Mouse (Mus musculus) heart, embryonic 10.5 days (tissue): ENCODE data around the gene Slc6a8. TPM values are rescaled to one million over a fixed set of nuclear protein-coding genes. Genes with fewer than 3 reads are reported as not detected.

Source experiments
- DNase-seq: peaks from one replicate; pipeline ENCODE4 v3.0.0-alpha.2; 2017; ENCODE audit warnings: low spot score
- H3K27ac ChIP-seq: fragments of 300-500 bp; sonication (generic); 2 replicates; pipeline ENCODE4 v1.5.1; 2016; ENCODE audit warnings: mild to moderate bottlenecking
- H3K27me3 ChIP-seq: fragments of 300-500 bp; sonication (generic); 2 replicates; pipeline ENCODE4 v1.6.1; 2016; ENCODE audit warnings: mild to moderate bottlenecking; ENCODE audit not compliant: poor library complexity, insufficient read depth, severe bottlenecking
- H3K36me3 ChIP-seq: fragments of 300-500 bp; sonication (generic); 2 replicates; pipeline ENCODE4 v1.6.1; 2016; ENCODE audit warnings: mild to moderate bottlenecking, moderate library complexity
- H3K4me1 ChIP-seq: fragments of 300-500 bp; sonication (generic); 2 replicates; pipeline ENCODE4 v1.6.1; 2016; ENCODE audit warnings: mild to moderate bottlenecking
- H3K4me3 ChIP-seq: fragments of 300-500 bp; sonication (generic); 2 replicates; pipeline ENCODE4 v1.5.1; 2016; ENCODE audit warnings: mild to moderate bottlenecking, moderate library complexity
- H3K9me3 ChIP-seq: fragments of 300-500 bp; sonication (generic); 2 replicates; pipeline ENCODE4 v1.6.1; 2016; ENCODE audit warnings: mild to moderate bottlenecking, moderate library complexity
- WGBS: fragments of 180-500 bp; shearing (Covaris S2); methylation state at CpG from one replicate; pipeline ENCODE4 v1.1.7; 2016; 5-methylcytosine and 5-hydroxymethylcytosine counted together
- polyA plus RNA-seq: library from polyadenylated mRNA; unstranded; fragments of >200 nt; fragmentation: Nextera tagmentation; extraction: Ambion mirVana; gene quantifications from 2 replicates; pipeline ENCODE4 v1.2.1, GENCODE M21; 2016

The Slc6a8 gene
- polyA plus RNA-seq, 1 experiment from 2014 or later, result 5.8 TPM

GRCm38 (mm10) chrX:73700472-73700871 is 27.5 kb downstream of the Slc6a8 start:
- Histone ChIP-seq H3K9me3 (no peaks in the 10 kb centered on the region), H3K27me3 (no peaks in the 10 kb centered on the region), H3K27ac (no peak overlapping the region), H3K4me3 (no peak overlapping the region), H3K4me1 (no peaks in the 10 kb centered on the region), H3K36me3 (peaks cover 13% of the 10 kb centered on the region)
- DNase-seq, result no peak
- 93% methylated on average over 1 of the region's 1 CpGs for WGBS

- peaks cover 25% of the 10 kb centered on the region for H3K4me1 ChIP-seq
- H3K4me3 ChIP-seq, result peak overlapping the region; percentile 63
- H3K9me3 ChIP-seq, result no peaks in the 10 kb centered on the region
- peak; percentile 75 for DNase-seq
- 0 out of 2 replicates have a peak, but pooled peaks cover 14% of the 10 kb centered on the region for H3K27me3 ChIP-seq
- H3K27ac ChIP-seq, result peak overlapping the region; percentile 88
- peaks cover 12% of the 10 kb centered on the region; the same call in 1 of the 2 replicates for H3K36me3 ChIP-seq
- 22% methylated on average over 21 of the region's 21 CpGs for WGBS
These were observed 42.6 kb downstream of the Slc6a8 start for GRCm38 (mm10) chrX:73715476-73716108.

GRCm38 (mm10) chrX:73716109-73716661 is 43.2 kb downstream of the Slc6a8 start, which contains the start of the genes Bcap31 and Abcd1:
Gene Bcap31, minus strand, starts transcription at chrX:73716175.
Gene Abcd1, plus strand, starts transcription at chrX:73716597.
- peak; percentile 97 for DNase-seq
- Histone ChIP-seq H3K4me3 (peak within 1 kb of the TSS; percentile 63), H3K27me3 (0 out of 2 replicates have a peak, but pooled peaks cover 14% of the 10 kb centered on the region), H3K36me3 (peaks cover 6% of the 10 kb centered on the region; the same call in 1 of the 2 replicates), H3K4me1 (peaks cover 25% of the 10 kb centered on the region), H3K9me3 (no peaks in the 10 kb centered on the region), H3K27ac (peak within 1 kb of the TSS; percentile 88)
- 11% methylated on average over 40 of the region's 45 CpGs for WGBS

GRCm38 (mm10) chrX:73716709-73717545 is 44.0 kb downstream of the Slc6a8 start:
- 29% methylated on average over 30 of the region's 30 CpGs for WGBS
- Histone ChIP-seq H3K9me3 (no peaks in the 10 kb centered on the region), H3K4me1 (peaks cover 25% of the 10 kb centered on the region), H3K27me3 (0 out of 2 replicates have a peak, but pooled peaks cover 14% of the 10 kb centered on the region), H3K4me3 (peak overlapping the region; percentile 63), H3K36me3 (0 out of 2 replicates have a peak, but pooled peaks cover 3% of the 10 kb centered on the region), H3K27ac (peak overlapping the region; percentile 88)
- peak; percentile 74 for DNase-seq

- 0 out of 2 replicates have a peak, but pooled peaks cover 3% of the 10 kb centered on the region for H3K36me3 ChIP-seq
- no peak overlapping the region for H3K27ac ChIP-seq
- WGBS, result 75% methylated on average over 11 of the region's 11 CpGs
- peaks cover 25% of the 10 kb centered on the region for H3K4me1 ChIP-seq
- 0 out of 2 replicates have a peak, but pooled peaks cover 14% of the 10 kb centered on the region for H3K27me3 ChIP-seq
- H3K4me3 ChIP-seq, result peak overlapping the region; percentile 63
- H3K9me3 ChIP-seq, result no peaks in the 10 kb centered on the region
- no peak for DNase-seq
These were observed 44.7 kb downstream of the Slc6a8 start for GRCm38 (mm10) chrX:73717667-73718066.

- Histone ChIP-seq H3K9me3 (no peaks in the 10 kb centered on the region), H3K4me3 (no peak overlapping the region), H3K36me3 (0 out of 2 replicates have a peak, but pooled peaks cover 3% of the 10 kb centered on the region), H3K27ac (0 out of 2 replicates have a peak overlapping the region, but pooled peaks have one; percentile 36), H3K27me3 (0 out of 2 replicates have a peak, but pooled peaks cover 14% of the 10 kb centered on the region), H3K4me1 (peaks cover 25% of the 10 kb centered on the region)
- DNase-seq, result no peak
- WGBS, result 55% methylated on average over 3 of the region's 3 CpGs
These were observed 45.3 kb downstream of the Slc6a8 start for GRCm38 (mm10) chrX:73718271-73718670.

GRCm38 (mm10) chrX:73718686-73719362 is 45.9 kb downstream of the Slc6a8 start:
- DNase-seq, result no peak
- Histone ChIP-seq H3K36me3 (no peaks in the 10 kb centered on the region), H3K4me3 (no peak overlapping the region), H3K4me1 (peaks cover 25% of the 10 kb centered on the region), H3K9me3 (no peaks in the 10 kb centered on the region), H3K27ac (0 out of 2 replicates have a peak overlapping the region, but pooled peaks have one; percentile 36), H3K27me3 (0 out of 2 replicates have a peak, but pooled peaks cover 14% of the 10 kb centered on the region)
- WGBS, result 52% methylated on average over 5 of the region's 5 CpGs

GRCm38 (mm10) chrX:73730908-73731307 is 58.0 kb downstream of the Slc6a8 start:
- WGBS, result 43% methylated on average over 1 of the region's 1 CpGs
- no peaks in the 10 kb centered on the region for H3K4me1 ChIP-seq

More at GRCm38 (mm10) chrX:73730908-73731307, 58.0 kb downstream of the Slc6a8 start:
- Histone ChIP-seq H3K36me3 (peaks cover 7% of the 10 kb centered on the region; the same call in 1 of the 2 replicates), H3K27me3 (0 out of 2 replicates have a peak, but pooled peaks cover 7% of the 10 kb centered on the region), H3K9me3 (no peaks in the 10 kb centered on the region), H3K27ac (no peak overlapping the region), H3K4me3 (no peak overlapping the region)
- DNase-seq, result no peak

Other genes with a start within 250 kb of the Slc6a8 start
- not detected in 2 replicates for gene Trex2, start 237.8 kb upstream of the Slc6a8 start, polyA plus RNA-seq
- 83.7 and 90.0 TPM in 2 replicates for gene Haus7, start 214.1 kb upstream of the Slc6a8 start, polyA plus RNA-seq
- 18.6 and 30.3 TPM in 2 replicates for gene Bgn, start 189.5 kb upstream of the Slc6a8 start, polyA plus RNA-seq
- gene Atp2b3, start 170.1 kb upstream of the Slc6a8 start, polyA plus RNA-seq, result 0.11 and 0.21 TPM in 2 replicates
- 26.1 and 65.3 TPM in 2 replicates for gene Dusp9, start 33.7 kb upstream of the Slc6a8 start, polyA plus RNA-seq
- gene Pnck, start 13.0 kb upstream of the Slc6a8 start, polyA plus RNA-seq, result 7.3 and 8.0 TPM in 2 replicates
- gene Bcap31, start 43.0 kb downstream of the Slc6a8 start, polyA plus RNA-seq, result 178 and 211 TPM in 2 replicates
- gene Abcd1, start 43.4 kb downstream of the Slc6a8 start, polyA plus RNA-seq, result 9.8 and 11.7 TPM in 2 replicates
- gene Plxnb3, start 83.9 kb downstream of the Slc6a8 start, polyA plus RNA-seq, result 0.13 and 0.46 TPM in 2 replicates
- 39.2 and 81.4 TPM in 2 replicates for gene Srpk3, start 101.3 kb downstream of the Slc6a8 start, polyA plus RNA-seq
- gene Idh3g, start 113.7 kb downstream of the Slc6a8 start, polyA plus RNA-seq, result 219 and 264 TPM in 2 replicates
- 156 and 158 TPM in 2 replicates for gene Ssr4, start 113.9 kb downstream of the Slc6a8 start, polyA plus RNA-seq
- 0.32 and 0.38 TPM in 2 replicates for gene Pdzd4, start 151.8 kb downstream of the Slc6a8 start, polyA plus RNA-seq
- not detected in 2 replicates for gene Avpr2, start 219.0 kb downstream of the Slc6a8 start, polyA plus RNA-seq
- gene L1cam, start 223.0 kb downstream of the Slc6a8 start, polyA plus RNA-seq, result 1.7 and 2.3 TPM in 2 replicates
- gene Arhgap4, start 248.7 kb downstream of the Slc6a8 start, polyA plus RNA-seq, result 1.3 and 3.0 TPM in 2 replicates
- gene Naa10, start 248.8 kb downstream of the Slc6a8 start, polyA plus RNA-seq, result 124 and 146 TPM in 2 replicates